Mouse (Mus musculus) stomach, postnatal 0 days (tissue): ENCODE data around the gene Kcnj5. TPM values are rescaled to one million over a fixed set of nuclear protein-coding genes. Genes with fewer than 3 reads are reported as not detected.

Experiments used
- ATAC-seq: fragments of 200-750 bp; cut with Nextera tagmentation; 2 replicates; pipeline ENCODE4 v1.8.0; 2017; ENCODE audit not compliant: low FRiP score, low TSS enrichment
- DNase-seq: peaks from one replicate; pipeline ENCODE4 v3.0.0-alpha.2; 2016; ENCODE audit warnings: low spot score
- H3K27ac ChIP-seq: fragments of 300-500 bp; sonication (generic); replicated peaks from 2 replicates; pipeline ENCODE4 v1.5.1; 2014; ENCODE audit warnings: mild to moderate bottlenecking, control low read depth
- H3K27me3 ChIP-seq: fragments of 300-500 bp; sonication (generic); 2 replicates; pipeline ENCODE4 v1.6.1; 2014; ENCODE audit warnings: low read length; ENCODE audit not compliant: control insufficient read depth, insufficient read depth
- H3K36me3 ChIP-seq: fragments of 300-500 bp; sonication (generic); 2 replicates; pipeline ENCODE4 v1.6.1; 2014; ENCODE audit warnings: low read length, mixed read lengths; ENCODE audit not compliant: control insufficient read depth, insufficient read depth
- H3K4me1 ChIP-seq: fragments of 300-500 bp; sonication (generic); replicated peaks from 2 replicates; pipeline ENCODE4 v1.6.1; 2014; ENCODE audit warnings: antibody characterized with exemption; ENCODE audit not compliant: control insufficient read depth, insufficient read depth
- H3K4me2 ChIP-seq: fragments of 300-500 bp; sonication (generic); replicated peaks from 2 replicates; pipeline ENCODE4 v1.6.1; 2014; ENCODE audit warnings: low read depth, mild to moderate bottlenecking, control low read depth, moderate library complexity
- H3K4me3 ChIP-seq: fragments of 300-500 bp; sonication (generic); 2 replicates; pipeline ENCODE4 v1.5.1; 2014; ENCODE audit warnings: low read depth, low read length, control low read depth
- H3K9ac ChIP-seq: fragments of 300-500 bp; sonication (generic); 2 replicates; pipeline ENCODE4 v1.6.1; 2014; ENCODE audit warnings: mild to moderate bottlenecking, low read length, control low read depth, mixed read lengths
- H3K9me3 ChIP-seq: fragments of 300-500 bp; sonication (generic); 2 replicates; pipeline ENCODE4 v1.6.1; 2016; ENCODE audit warnings: low read length; ENCODE audit not compliant: control insufficient read depth
- CTCF ChIP-seq: IDR thresholded peaks from 2 replicates; pipeline ENCODE4 v1.5.1; 2016; ENCODE audit warnings: antibody characterized with exemption, low read depth, mild to moderate bottlenecking, moderate library complexity
- EP300 ChIP-seq: optimal IDR thresholded peaks from 2 replicates; pipeline ENCODE3; 2016; ENCODE audit warnings: antibody characterized with exemption
- WGBS: fragments of 180-500 bp; shearing (Covaris S2); extraction: QIAGEN DNeasy Blood & Tissue Kit; methylation state at CpG from one replicate; pipeline ENCODE4 v1.1.7; 2014; 5-methylcytosine and 5-hydroxymethylcytosine counted together
- polyA plus RNA-seq: library from polyadenylated mRNA; unstranded; fragments of >200 nt; fragmentation: Nextera tagmentation; extraction: Ambion mirVana; gene quantifications from 2 replicates; pipeline ENCODE4 v1.2.1, GENCODE M21; 2015

Gene Kcnj5
- polyA plus RNA-seq, 1 experiment from 2014 or later: 0.04 TPM

- TF ChIP-seq EP300: no peak
- no peak for TF ChIP-seq CTCF
- no peak overlapping the region for H3K9ac ChIP-seq
- no peak overlapping the region for H3K4me2 ChIP-seq
- no peak overlapping the region for H3K4me3 ChIP-seq
- H3K27ac ChIP-seq: no peak overlapping the region
- H3K27me3 ChIP-seq: no peaks in the 10 kb centered on the region
- ATAC-seq (no peak), DNase-seq (no peak)
- H3K9me3 ChIP-seq: no peaks in the 10 kb centered on the region
- 46% methylated on average over 1 of the region's 1 CpGs for WGBS
- H3K36me3 ChIP-seq: no peaks in the 10 kb centered on the region
- no peaks in the 10 kb centered on the region for H3K4me1 ChIP-seq
Measured at GRCm38 (mm10) chr9:32360770-32361169, 16.6 kb upstream of the Kcnj5 start.

- H3K4me1 ChIP-seq: no peaks in the 10 kb centered on the region
- no peak overlapping the region for H3K4me3 ChIP-seq
- WGBS: 4% methylated on average over 6 of the region's 6 CpGs
- H3K27me3 ChIP-seq: no peaks in the 10 kb centered on the region
- no peak overlapping the region for H3K9ac ChIP-seq
- no peak overlapping the region for H3K4me2 ChIP-seq
- TF ChIP-seq CTCF (peak; percentile 91), EP300 (no peak)
- peak; percentile 65 for DNase-seq
- no peak for ATAC-seq
- no peak overlapping the region for H3K27ac ChIP-seq
- H3K9me3 ChIP-seq: no peaks in the 10 kb centered on the region
- H3K36me3 ChIP-seq: no peaks in the 10 kb centered on the region
Measured at GRCm38 (mm10) chr9:32350332-32350731, 6.2 kb upstream of the Kcnj5 start.

GRCm38 (mm10) chr9:32349344-32349743, 5.2 kb upstream of the Kcnj5 start:
- Histone ChIP-seq H3K27me3 (peaks cover 2% of the 10 kb centered on the region; the same call in 1 of the 2 replicates), H3K4me2 (no peak overlapping the region), H3K27ac (no peak overlapping the region), H3K9ac (no peak overlapping the region), H3K9me3 (no peaks in the 10 kb centered on the region), H3K36me3 (no peaks in the 10 kb centered on the region), H3K4me3 (no peak overlapping the region), H3K4me1 (no peaks in the 10 kb centered on the region)
- TF ChIP-seq CTCF (no peak), EP300 (no peak)
- ATAC-seq: no peak
- no peak for DNase-seq
- 78% methylated on average over 10 of the region's 10 CpGs for WGBS

GRCm38 (mm10) chr9:32348096-32348495, 3.9 kb upstream of the Kcnj5 start:
- no peaks in the 10 kb centered on the region for H3K4me1 ChIP-seq
- no peaks in the 10 kb centered on the region for H3K36me3 ChIP-seq
- no peak overlapping the region for H3K9ac ChIP-seq
- H3K9me3 ChIP-seq: no peaks in the 10 kb centered on the region
- 69% methylated on average over 8 of the region's 8 CpGs for WGBS
- ATAC-seq (no peak), DNase-seq (no peak)
- no peak overlapping the region for H3K27ac ChIP-seq
- H3K4me2 ChIP-seq: no peak overlapping the region
- H3K27me3 ChIP-seq: peaks cover 2% of the 10 kb centered on the region; the same call in 1 of the 2 replicates
- no peak overlapping the region for H3K4me3 ChIP-seq
- no peak for TF ChIP-seq EP300
- no peak for TF ChIP-seq CTCF

- H3K4me1 ChIP-seq: no peaks in the 10 kb centered on the region
- DNase-seq: no peak
- H3K9ac ChIP-seq: no peak overlapping the region
- ATAC-seq: 0 out of 2 replicates have a peak, but pooled peaks have one; percentile 24
- TF ChIP-seq EP300 (no peak), CTCF (no peak)
- 4% methylated on average over 21 of the region's 21 CpGs for WGBS
- no peaks in the 10 kb centered on the region for H3K9me3 ChIP-seq
- H3K36me3 ChIP-seq: no peaks in the 10 kb centered on the region
- H3K27ac ChIP-seq: no peak overlapping the region
- peak overlapping the region; percentile 15; the same call in 1 of the 2 replicates for H3K4me3 ChIP-seq
- H3K4me2 ChIP-seq: peak overlapping the region; percentile 44
- H3K27me3 ChIP-seq: peaks cover 2% of the 10 kb centered on the region; the same call in 1 of the 2 replicates
Measured at GRCm38 (mm10) chr9:32344489-32344888, 339 bp upstream of the Kcnj5 start.

- WGBS: 20% methylated on average over 8 of the region's 8 CpGs
- Histone ChIP-seq H3K9me3 (no peaks in the 10 kb centered on the region), H3K27me3 (peaks cover 2% of the 10 kb centered on the region; the same call in 1 of the 2 replicates), H3K4me2 (no peak overlapping the region), H3K4me3 (no peak overlapping the region), H3K27ac (no peak overlapping the region), H3K36me3 (no peaks in the 10 kb centered on the region), H3K9ac (no peak overlapping the region), H3K4me1 (no peaks in the 10 kb centered on the region)
- ATAC-seq (no peak), DNase-seq (no peak)
- TF ChIP-seq CTCF (no peak), EP300 (no peak)
Measured at GRCm38 (mm10) chr9:32342929-32343328, 1.2 kb downstream of the Kcnj5 start.
